Mouse (Mus musculus) spleen, embryonic (tissue): ENCODE measurements around the gene Mif.

Experiments used
- CTCF ChIA-PET: fragments of 350-600 bp; sonication (Branson Sonifier 250); formaldehyde crosslinking; loops from one replicate; lab custom pipeline; 2022; lab: Charles Lee

The Mif gene

DNA sequence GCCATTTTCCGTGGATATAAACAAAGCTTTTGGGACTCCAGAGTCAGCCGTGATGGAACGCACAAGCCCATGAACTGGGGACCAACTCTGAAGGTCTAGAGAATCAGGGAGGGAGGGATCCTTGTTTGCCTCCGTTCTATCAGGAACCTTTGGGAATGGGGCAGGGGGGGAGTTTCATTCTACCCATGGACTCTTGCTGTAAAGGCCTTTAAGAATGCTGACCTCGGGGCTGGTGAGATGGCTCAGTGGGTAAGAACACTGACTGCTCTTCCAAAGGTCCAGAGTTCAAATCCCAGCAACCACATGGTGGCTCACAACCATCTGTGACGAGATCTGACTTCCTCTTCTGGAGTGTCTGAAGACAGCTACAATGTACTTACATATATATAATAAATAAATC, 16.1 kb downstream of the Mif start:
- CTCF ChIA-PET = interaction anchor here (0.6 kb wide), 2 partner anchors 11 to 269 kb away, joined by 3 to 4 read pairs; no protein-coding TSS in a partner anchor

DNA sequence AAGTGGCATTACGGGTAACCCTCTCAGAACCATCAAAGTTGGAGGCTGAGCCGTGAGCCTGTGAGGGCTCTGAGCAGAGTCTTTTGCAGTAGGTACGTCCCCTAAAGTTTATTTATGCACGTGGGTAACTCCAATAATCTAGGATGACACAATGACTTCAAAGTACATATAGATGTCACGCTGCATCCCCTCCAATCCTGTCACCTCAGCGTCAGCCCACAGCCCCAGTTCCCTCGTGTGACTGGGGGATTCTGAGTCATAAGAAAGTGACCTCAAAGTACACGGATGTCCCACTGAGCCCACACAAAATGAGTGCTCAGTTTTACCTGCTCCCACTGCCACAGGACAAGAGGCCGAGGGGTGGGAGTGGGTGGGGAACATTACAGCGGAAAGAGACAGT, 20.9 kb downstream of the Mif start:
- CTCF ChIA-PET = no interaction called here

DNA sequence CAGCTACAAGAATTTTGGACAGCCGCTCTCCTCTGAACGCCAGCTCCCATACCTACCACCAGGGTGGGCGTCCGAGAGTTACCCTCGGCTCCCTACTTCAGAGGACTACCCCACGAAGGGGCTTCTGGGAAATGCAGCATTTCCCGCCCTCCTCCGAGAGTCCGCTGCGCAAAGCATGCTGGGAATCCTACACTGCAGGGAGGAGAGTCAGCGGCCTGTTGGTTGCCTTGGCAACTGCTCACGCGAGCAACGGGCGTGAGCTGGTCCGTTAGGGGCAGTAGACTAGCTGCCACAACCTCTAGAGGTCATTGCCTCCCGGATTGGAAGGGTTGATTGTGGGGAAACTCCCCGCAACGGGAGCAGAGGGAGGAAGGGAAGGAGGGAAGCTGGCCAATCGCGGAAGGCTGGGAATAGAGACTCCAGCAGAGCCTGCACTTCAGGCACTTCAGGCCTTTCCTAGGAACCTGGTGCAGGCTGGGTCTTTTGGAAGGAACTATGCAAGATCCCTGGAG, 22.7 kb downstream of the Mif start, which contains the start of gene Gstt2:
Gene Gstt2, minus strand, starts transcription at position 177 of the 512 bp plus-strand sequence.
- CTCF ChIA-PET = interaction anchor here (0.7 kb wide), 1 partner anchor 233 kb away, joined by 3 read pairs; no protein-coding TSS in a partner anchor

DNA sequence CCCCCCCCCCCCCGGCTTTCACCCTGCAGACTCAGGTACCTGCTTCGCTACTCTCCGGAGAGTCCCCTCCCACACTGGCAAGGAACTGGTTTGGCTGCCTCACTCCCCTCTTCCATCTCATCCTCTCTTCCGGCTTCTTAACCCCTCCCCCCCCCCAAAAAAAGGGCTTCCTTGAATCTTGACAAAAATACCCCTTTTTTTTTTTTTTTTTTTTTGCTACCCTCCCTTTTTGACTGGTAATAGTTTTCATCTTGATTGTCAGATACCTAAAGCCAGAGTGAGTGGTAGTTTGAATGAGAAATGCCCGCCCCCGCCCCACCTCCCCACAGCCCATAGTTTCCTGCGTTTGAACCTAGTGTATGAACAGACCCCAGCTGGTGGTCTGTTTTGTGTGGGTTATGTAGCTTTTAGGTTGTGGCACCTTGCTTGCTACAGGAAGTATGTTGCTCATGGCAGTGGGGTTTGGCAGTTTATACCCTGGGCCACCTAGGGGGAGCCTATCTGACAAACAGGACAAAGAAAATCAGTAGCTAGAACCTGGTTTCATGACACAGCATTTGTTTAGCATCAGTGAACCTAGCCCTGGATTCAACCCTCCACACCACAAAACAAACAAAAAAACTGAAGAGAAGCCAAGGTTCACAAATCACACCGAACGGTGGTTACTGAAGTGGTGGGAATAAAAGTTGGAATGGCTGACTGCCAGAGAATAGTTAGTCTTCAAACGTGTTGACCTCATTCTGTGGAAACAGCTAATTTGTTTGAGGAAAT, 24.1 kb downstream of the Mif start:
- CTCF ChIA-PET = interaction anchor here (0.6 to 1.0 kb wide), 3 partner anchors 52 to 106 kb away, joined by 4 to 10 read pairs (median 4); no protein-coding TSS in a partner anchor

DNA sequence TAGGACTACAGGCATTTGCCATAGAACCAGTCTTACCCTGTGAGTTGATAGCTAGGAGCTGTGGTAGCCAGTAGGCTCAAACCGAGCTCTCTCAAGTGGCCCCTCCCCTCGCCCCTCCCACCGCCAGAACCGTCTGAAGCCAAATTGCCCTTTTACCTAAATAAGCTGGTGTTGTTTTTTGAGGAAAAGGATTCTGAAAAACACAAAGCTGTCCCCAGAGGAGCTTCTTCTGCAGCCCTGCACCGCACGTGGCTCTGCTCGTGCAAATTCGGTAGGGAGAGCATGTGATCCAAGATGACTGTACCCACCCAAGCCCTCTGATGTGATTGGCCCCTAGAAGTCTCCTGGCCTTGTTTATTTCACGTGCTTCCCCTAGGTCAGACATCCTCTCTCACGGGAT, 24.7 kb downstream of the Mif start:
- CTCF ChIA-PET = interaction anchor here (1.0 kb wide), 1 partner anchor 51 kb away, joined by 4 read pairs; no protein-coding TSS in a partner anchor

DNA sequence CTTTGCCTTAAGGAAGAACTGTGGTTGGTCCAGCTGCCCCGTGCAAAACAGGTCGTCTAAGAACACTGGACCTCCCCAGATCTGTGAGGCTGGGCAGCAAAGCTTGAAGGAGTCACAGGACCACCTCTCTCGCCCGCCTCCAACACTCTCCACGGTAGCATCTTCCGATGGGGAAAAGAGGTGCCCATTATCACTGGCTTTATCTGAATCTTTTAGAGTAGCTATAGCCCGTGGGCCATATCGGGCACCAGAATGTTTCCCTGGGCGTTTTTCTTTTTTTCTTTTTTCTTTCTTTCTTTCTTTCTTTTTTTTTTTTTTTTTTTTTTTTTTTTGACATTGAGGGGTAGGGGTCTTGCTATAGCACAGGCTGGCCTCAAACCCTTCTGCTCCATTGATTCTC, 25.3 kb downstream of the Mif start:
- CTCF ChIA-PET = interaction anchor here (0.7 kb wide), 3 partner anchors 23 to 234 kb away, joined by 3 to 25 read pairs (median 4); no protein-coding TSS in a partner anchor

DNA sequence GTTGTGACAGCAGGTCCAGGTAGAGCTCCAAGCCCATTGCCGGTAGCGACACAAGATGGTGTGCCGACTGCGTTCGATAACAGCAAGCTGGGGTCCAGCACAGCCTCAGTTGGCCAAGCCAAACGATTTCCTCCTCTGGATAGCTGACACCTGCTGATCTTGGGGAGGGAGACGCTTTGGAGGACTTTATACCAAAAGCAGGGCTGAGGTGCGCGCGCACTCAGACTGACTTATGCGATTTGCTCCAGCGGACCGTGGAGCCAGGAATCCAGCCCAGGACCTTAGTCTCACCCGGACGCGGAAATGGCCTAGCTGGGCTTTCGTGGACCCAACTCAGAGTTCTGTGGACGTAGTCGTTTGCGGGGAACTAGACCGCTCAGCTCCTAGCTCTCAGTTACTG, 25.8 kb downstream of the Mif start:
- CTCF ChIA-PET = interaction anchor here (0.7 kb wide), 3 partner anchors 24 to 233 kb away, joined by 3 to 25 read pairs (median 4); no protein-coding TSS in a partner anchor

DNA sequence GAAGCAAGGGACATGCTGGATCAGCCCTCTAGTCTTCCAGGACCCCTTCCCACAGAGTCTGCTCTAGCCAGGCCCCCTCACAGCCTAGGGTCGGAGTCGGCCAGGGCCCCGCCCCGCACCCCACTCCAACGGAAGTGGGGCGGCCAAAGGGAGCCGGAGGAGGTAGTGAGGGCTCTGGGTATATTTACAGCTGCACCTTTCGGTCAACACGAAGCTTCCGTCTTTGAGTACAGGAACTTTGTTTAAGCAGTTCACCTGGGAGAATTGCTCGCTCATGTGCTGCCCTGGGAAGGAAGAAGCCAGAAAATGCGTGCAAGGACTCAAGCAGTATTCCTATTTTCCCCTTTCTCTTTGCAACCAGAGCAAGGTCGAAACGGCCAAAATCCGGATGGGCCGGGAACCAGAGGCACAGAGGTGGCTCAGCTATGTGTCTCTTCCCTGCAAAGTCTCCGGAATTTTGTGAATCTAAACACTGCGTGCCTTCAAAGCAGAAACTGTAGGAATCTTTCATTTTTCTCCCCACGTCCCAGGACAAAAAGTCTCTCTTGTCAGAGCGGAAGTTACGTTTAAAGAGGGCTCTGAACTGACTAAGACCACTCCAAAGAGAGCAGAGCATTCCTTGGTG, 26.5 kb downstream of the Mif start:
- CTCF ChIA-PET = interaction anchor here (0.7 kb wide), 1 partner anchor 764 kb away, joined by 3 read pairs; no protein-coding TSS in a partner anchor

DNA sequence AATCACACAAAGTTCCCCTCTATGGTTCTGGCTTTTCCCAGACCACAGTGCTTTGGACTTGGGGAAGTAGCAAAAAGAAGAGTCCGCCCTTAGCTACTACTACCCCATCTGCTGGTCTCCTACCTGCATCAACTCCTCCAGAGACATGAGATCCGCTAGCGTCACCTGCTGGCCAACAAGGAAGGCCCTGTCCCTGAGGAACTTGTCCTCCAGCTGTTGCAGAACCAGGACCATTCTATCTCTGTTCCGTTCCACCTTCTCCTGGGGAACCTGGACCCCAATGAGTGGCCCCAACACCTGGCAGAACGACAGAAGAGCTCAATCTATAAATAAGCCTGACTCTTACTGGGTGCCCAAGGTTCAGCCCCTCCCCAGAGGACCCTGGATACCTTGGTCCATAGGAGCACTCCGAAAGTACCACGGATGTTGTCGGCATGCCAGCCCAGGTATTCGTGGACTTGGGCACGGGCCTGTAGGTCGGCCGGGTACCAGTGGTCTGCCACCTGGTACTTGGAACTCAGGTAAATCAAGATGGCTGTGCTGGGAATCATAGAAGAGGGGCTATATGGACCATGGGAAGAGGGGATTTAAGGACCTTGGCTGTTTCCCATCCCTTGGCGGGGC, 27.7 kb downstream of the Mif start:
- CTCF ChIA-PET = interaction anchor here (0.6 to 0.7 kb wide), 3 partner anchors 12 to 763 kb away, joined by 3 to 12 read pairs (median 4); no protein-coding TSS in a partner anchor

DNA sequence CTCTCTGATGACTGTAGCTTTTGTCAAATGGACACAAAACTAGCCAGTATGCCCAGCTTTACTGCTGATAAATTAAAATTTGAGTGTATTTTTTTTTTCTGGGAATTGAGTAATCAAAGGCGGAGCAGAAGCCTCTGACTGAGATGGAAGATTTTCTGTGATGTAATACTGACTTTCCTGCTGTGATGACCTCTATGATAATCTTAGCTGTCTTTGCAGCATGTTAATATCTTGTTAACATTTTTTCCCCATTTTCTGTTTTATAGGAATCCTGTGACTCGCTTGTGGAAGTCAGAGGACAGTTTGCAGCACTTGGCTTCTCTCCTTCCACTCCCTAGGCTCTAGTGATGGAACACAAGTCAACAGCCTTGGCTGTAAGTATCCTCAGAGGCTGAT, 29.8 kb downstream of the Mif start:
- CTCF ChIA-PET = interaction anchor here (0.7 kb wide), 1 partner anchor 63 kb away, joined by 6 read pairs; no protein-coding TSS in a partner anchor

DNA sequence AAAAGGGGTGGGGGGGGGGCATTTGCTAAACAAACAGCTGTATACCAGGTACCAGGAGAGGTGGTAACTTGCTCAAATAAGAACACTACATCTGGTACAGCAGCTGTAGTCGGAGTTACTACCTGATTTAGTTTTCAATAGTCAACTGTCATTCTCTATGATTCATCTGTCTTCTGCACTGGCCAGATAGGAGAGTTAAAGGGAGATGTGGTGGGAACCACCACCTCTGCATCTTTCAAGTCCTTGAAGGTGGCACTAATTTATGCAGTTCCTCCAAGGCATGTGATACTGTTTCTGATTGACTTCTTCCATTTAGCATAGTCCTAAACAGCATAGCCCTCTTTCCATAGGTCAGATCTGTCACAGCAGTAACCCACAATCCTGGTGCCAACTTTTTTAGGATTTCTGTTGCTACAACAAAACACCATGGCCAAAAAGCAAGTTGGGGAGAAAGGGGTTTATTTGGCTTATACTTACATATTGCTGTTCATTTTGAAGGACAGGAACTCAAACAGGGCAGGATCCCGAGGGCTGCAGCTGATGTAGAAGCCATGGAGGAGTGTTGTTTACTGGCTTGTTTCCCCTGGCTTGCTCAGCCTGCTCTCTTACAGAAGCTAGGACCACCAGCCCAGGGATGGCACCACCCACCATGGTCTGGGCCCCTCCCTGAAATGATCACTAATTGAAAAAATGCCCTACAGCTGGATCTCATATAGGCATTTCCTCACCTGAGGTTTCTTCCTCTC, 30.3 kb downstream of the Mif start:
- CTCF ChIA-PET = interaction anchor here (0.6 to 1.1 kb wide), 4 partner anchors 57 to 121 kb away, joined by 3 to 8 read pairs (median 4); partner anchors contain the start of gene Ddt

DNA sequence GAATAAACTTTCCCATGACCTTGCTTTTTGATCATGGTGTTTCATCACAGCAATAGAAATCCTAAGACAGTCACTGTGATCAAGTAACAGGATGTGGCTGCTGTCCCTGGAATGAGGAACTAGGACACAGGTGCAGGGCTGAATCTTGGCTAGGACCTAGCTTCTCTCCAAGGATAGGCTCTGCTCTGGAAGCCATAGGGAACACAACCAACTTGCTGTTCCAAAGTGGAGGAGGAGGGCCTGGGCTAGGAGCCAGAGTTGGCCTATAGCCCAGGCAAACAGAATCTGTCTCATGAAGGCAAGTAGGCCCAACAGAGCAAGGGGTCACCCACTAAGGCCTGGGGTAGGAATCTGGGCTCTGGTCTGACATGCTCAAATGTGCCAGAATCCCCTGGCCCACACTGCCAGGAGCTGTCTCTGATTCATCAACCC, 31.5 kb downstream of the Mif start:
- CTCF ChIA-PET = interaction anchor here (1.1 kb wide), 1 partner anchor 85 kb away, joined by 3 read pairs; no protein-coding TSS in a partner anchor

DNA sequence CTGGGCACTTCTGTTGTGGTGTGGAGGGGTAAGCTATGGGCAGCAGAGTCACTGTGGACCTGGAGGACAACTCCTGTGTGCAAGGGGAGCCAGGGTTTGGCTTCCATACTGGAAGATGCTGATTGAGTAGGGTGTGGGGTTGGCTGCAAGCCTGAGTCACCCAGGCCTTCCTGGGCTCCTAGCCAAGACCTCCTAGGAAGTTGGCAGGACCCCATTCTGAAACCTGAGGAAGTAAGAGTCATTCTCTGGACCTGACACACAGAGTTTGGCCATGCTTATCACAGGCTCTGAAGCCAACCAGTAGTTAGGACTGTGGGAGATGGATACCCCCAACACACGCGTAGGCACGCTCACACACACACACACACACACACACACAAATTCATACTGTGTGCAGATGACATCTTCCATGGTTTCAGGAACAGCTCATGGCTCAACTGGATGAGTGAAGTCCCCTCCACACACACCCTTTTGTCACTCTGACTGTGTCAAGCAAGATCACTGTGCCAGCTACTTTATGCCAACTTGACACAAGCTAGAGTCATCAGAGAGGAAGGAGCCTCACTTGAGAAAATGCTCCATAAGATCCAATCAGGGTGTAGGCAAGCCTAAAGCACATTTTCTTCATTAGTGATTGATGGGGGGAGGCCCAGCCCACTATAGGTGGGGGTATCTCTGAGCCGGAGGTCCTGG, 32.2 kb downstream of the Mif start:
- CTCF ChIA-PET = no interaction called here

DNA sequence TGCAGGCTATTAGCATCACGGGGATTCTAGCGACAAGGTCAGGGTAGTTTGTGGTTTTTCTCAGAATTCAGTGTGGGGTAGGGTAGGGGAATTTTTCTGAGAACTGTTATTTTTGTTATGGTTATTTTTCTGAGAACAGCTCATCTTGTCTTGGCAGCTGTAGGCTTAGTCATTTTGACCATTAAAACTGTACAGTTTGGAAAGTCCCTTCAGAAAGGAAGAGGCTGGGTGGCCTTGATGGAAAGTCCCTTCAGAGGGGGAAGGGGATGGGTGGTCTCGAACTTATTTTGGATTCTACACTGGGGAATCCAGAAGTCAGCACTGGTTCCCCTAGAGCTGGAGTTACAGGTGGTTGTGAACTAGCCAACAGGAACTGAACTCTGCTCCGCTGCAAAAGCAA, 35.5 kb downstream of the Mif start:
- CTCF ChIA-PET = no interaction called here

DNA sequence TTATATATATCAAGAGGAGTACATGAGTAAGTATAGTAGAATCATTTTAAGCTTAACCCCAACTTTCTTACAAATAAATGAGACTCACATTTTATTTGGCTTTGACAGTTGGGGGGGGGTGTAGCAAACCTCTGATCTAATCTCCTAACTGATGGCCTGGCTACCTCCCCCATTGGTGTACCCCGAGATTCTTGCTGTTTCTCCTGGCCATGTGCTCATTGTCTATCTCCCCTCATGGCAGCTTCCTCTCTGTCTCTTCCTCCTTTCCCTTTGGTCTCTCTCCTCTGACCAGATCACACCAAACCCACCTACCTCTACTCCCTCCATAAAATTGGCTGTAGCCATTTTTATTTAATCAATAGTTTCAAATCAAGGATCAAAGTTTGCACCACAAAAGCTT, 36.3 kb downstream of the Mif start:
- CTCF ChIA-PET = interaction anchor here (0.6 to 0.7 kb wide), 2 partner anchors 176 to 1720 kb away, joined by 4 to 5 read pairs; no protein-coding TSS in a partner anchor

DNA sequence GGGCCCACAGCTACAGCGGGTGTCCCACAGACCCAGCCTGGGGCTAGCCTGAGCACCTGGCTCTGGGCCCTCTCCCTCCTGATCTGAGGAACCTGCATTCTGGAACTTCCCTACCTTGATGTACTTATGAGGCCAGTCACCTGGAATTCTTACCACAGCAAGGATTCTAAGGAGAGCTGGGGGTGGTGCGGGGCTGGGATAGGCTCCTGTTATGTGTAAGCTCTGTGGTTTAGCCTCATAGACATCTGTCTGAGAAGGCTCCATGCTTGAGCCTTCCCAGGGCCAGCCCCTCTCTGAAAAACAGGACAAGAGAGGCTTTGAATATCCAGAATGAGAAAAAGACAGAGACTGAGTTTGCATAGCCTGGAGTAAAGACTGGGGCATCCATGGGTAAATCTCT, 37.6 kb downstream of the Mif start, which contains the start of gene Gstt4:
Gene Gstt4, minus strand, starts transcription at position 101 of the 400 bp plus-strand sequence.
- CTCF ChIA-PET = no interaction called here

DNA sequence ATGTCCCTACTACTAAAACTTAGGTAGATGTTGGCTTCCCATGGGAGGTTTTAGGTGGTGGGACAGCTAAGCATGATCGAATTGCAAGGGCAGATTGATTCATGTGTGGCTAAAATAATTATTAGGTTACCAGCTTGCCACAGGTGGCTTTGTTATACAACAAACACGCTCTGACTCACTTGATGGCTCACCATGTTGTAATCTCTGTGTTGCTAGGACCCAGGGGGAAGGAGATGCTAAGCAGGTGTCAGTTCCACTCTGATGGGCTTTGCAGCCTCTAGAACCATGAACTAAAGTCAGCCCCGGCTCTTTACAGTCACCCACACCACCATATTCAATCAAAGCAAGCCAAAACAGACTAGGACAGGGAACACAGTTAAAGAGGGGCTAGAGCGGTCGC, 40.2 kb downstream of the Mif start:
- CTCF ChIA-PET = interaction anchor here (0.7 kb wide), 1 partner anchor 408 kb away, joined by 5 read pairs; no protein-coding TSS in a partner anchor

DNA sequence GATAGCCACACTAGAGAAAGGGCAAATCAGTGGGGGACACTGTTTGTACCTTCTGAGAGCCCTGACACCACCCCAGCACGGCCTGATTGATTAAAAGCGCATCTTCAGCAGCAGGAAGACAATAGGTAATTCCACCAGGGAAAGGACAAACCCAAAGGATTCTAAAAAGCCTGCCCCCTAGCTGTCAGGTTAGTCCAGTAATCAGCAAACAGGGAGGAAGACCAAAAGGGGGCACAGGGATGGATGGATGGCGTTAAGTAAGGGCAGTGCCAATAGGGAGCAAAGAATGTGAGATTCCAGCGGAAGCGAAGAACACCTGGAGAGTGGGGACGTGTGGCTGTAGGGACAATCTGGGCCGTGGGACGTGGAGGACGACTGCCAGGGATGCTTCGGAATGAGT, 41.4 kb downstream of the Mif start:
- CTCF ChIA-PET = no interaction called here
